Mouse (Mus musculus) layer of hippocampus, adult 9-11 months (tissue): ENCODE data around the gene Defa36.
"Not testable (repeated sequence)": the region's sequence is repeated elsewhere in the genome, so short reads cannot be mapped to it uniquely, and the experiment has no call there.

ENCODE experiments used
- DNase-seq: peaks from one replicate; pipeline ENCODE4 v3.0.0; 2022

Gene Defa36

GRCm38 (mm10) chr8:21427111-21427510 lies at the start of gene Defa36:
Gene Defa36, plus strand, starts transcription at chr8:21427411.
- not testable (repeated sequence) for DNase-seq

DNA sequence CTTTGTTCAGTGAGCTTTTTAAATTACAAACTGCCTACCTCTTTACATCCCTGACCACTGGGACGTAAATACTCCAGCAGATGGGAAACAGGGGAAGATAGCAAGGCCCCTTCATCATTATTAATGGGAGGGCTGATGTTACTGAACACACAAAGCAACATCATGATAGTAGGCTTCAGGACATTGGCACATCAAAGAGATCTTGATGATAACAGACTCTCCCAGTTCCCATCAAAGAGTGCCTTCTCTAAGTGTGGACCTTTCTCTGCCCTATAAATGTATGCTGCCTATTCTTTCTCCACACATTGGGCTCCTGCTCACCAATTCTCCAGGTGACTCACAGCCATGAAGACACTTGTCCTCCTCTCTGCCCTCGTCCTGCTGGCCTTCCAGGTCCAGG lies 49.0 kb upstream of the Defa36 start, which contains the start of gene Defa2:
TSS of gene Defa2 (plus strand) at position 301 of the 400 bp plus-strand sequence.
- not testable (repeated sequence) for DNase-seq

DNA sequence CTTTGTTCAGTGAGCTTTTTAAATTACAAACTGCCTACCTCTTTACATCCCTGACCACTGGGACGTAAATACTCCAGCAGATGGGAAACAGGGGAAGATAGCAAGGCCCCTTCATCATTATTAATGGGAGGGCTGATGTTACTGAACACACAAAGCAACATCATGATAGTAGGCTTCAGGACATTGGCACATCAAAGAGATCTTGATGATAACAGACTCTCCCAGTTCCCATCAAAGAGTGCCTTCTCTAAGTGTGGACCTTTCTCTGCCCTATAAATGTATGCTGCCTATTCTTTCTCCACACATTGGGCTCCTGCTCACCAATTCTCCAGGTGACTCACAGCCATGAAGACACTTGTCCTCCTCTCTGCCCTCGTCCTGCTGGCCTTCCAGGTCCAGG lies 35.7 kb upstream of the Defa36 start, which contains the start of gene Defa33:
TSS of gene Defa33 (plus strand) at position 301 of the 400 bp plus-strand sequence.
- DNase-seq: not testable (repeated sequence)

DNA sequence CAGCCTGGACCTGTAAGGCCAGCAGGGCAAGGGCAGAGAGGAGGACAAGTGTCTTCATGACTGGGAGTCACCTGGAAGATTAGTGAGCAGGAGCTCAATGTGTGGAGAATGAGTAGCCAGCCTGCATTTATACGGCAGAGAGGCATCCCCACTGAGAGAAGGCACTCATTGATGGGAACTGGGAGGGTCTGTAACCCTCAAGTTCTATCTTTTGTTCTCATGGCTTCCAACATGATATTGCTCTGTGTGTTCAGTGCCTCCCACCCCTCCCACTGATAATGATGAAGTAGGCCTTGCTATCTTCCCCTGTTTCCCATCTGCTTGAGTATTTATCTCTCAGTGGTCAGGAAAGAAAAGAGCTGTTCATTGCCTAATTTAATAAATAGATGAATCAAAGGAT lies 29.2 kb downstream of the Defa36 start, which contains the start of gene Gm7849:
TSS of gene Gm7849 (minus strand) at position 101 of the 400 bp plus-strand sequence.
- DNase-seq: not testable (repeated sequence)
